Mouse (Mus musculus): ENCODE measurements around the gene Cfap206.
"Not testable (repeated sequence)": the region's sequence is repeated elsewhere in the genome, so short reads cannot be mapped to it uniquely, and the experiment has no call there.

Gene Cfap206

GRCm38 (mm10) chr4:34729851-34730341 lies at the start of gene Cfap206:
Cfap206 (minus strand) TSS chr4:34730206.
- peak; percentile 86 for DNase-seq (ENCODE audit: low read depth, low spot score)

- peak; percentile 94 for DNase-seq (ENCODE audit: low read depth, low spot score)
Observed at GRCm38 (mm10) chr4:34777677-34778527, 47.9 kb upstream of the Cfap206 start, which contains the start of gene Smim8. Smim8 (minus strand) TSS chr4:34778423.

GRCm38 (mm10) chr4:34771652-34772371 lies 41.8 kb upstream of the Cfap206 start:
- peak; percentile 71 for DNase-seq (ENCODE audit: low read depth, low spot score)

- no peak for DNase-seq (ENCODE audit: low read depth, low spot score)
Observed at GRCm38 (mm10) chr4:34756163-34756562, 26.2 kb upstream of the Cfap206 start, which contains the start of gene Gm136. Gm136 (minus strand) TSS chr4:34756263.

GRCm38 (mm10) chr4:34749236-34749635 lies 19.2 kb upstream of the Cfap206 start:
- DNase-seq (ENCODE audit: low read depth, low spot score): no peak

GRCm38 (mm10) chr4:34734461-34734860 lies 4.5 kb upstream of the Cfap206 start:
- no peak for DNase-seq (ENCODE audit: low read depth, low spot score)

GRCm38 (mm10) chr4:34733415-34733814 lies 3.4 kb upstream of the Cfap206 start:
- not testable (repeated sequence) for DNase-seq (ENCODE audit: low read depth, low spot score)

- not testable (repeated sequence) for DNase-seq (ENCODE audit: low read depth, low spot score)
Observed at GRCm38 (mm10) chr4:34725710-34726109, 4.3 kb downstream of the Cfap206 start.

- DNase-seq (ENCODE audit: low read depth, low spot score): no peak
Observed at GRCm38 (mm10) chr4:34724306-34724705, 5.7 kb downstream of the Cfap206 start.

- DNase-seq (ENCODE audit: low read depth, low spot score): no peak
Observed at GRCm38 (mm10) chr4:34723186-34723585, 6.8 kb downstream of the Cfap206 start.

GRCm38 (mm10) chr4:34720127-34720895 lies 9.7 kb downstream of the Cfap206 start:
- DNase-seq (ENCODE audit: low read depth, low spot score): no peak

- DNase-seq (ENCODE audit: low read depth, low spot score): no peak
Observed at GRCm38 (mm10) chr4:34719421-34719820, 10.6 kb downstream of the Cfap206 start.

- DNase-seq (ENCODE audit: low read depth, low spot score): no peak
Observed at GRCm38 (mm10) chr4:34715062-34715461, 14.9 kb downstream of the Cfap206 start.

GRCm38 (mm10) chr4:34708127-34708526 lies 21.9 kb downstream of the Cfap206 start:
- DNase-seq (ENCODE audit: low read depth, low spot score): no peak

- DNase-seq (ENCODE audit: low read depth, low spot score): no peak
Observed at GRCm38 (mm10) chr4:34707248-34707647, 22.8 kb downstream of the Cfap206 start.

- DNase-seq (ENCODE audit: low read depth, low spot score): no peak
Observed at GRCm38 (mm10) chr4:34703029-34703428, 27.0 kb downstream of the Cfap206 start.

- DNase-seq (ENCODE audit: low read depth, low spot score): no peak
Observed at GRCm38 (mm10) chr4:34702231-34702630, 27.8 kb downstream of the Cfap206 start.

GRCm38 (mm10) chr4:34701528-34701927 lies 28.5 kb downstream of the Cfap206 start:
- peak; percentile 71 for DNase-seq (ENCODE audit: low read depth, low spot score)

- no peak for DNase-seq (ENCODE audit: low read depth, low spot score)
Observed at GRCm38 (mm10) chr4:34688021-34688420, 42.0 kb downstream of the Cfap206 start.

- DNase-seq (ENCODE audit: low read depth, low spot score): peak; percentile 90
Observed at GRCm38 (mm10) chr4:34686874-34687567, 43.0 kb downstream of the Cfap206 start, which contains the start of gene Slc35a1. Slc35a1 (minus strand) TSS chr4:34687438.

- DNase-seq (ENCODE audit: low read depth, low spot score): no peak
Observed at GRCm38 (mm10) chr4:34680530-34680929, 49.5 kb downstream of the Cfap206 start.
